Mouse (Mus musculus) kidney, adult 2 months (tissue): ENCODE data around the gene Naip2. TPM values are rescaled to one million over a fixed set of nuclear protein-coding genes. Genes with fewer than 3 reads are reported as not detected.
"Not testable (repeated sequence)": the region's sequence is repeated elsewhere in the genome, so short reads cannot be mapped to it uniquely, and the experiment has no call there.

Experiments used
- DNase-seq: peaks from one replicate; pipeline ENCODE4 v3.0.0; 2021
- H3K27ac ChIP-seq: fragments of 200-500 bp; 2 replicates; pipeline ENCODE4 v1.5.1; 2012; ENCODE audit warnings: low read depth, low read length, control low read depth, inconsistent platforms; ENCODE audit not compliant: insufficient read depth
- H3K27me3 ChIP-seq: fragments of 200-500 bp; replicated peaks from 2 replicates; pipeline ENCODE4 v1.6.1; 2012; ENCODE audit warnings: mild to moderate bottlenecking, moderate library complexity, low read length, inconsistent platforms; ENCODE audit not compliant: control insufficient read depth, insufficient read depth
- H3K36me3 ChIP-seq: fragments of 200-500 bp; 2 replicates; pipeline ENCODE4 v1.6.1; 2012; ENCODE audit warnings: mild to moderate bottlenecking, moderate library complexity, low read length, inconsistent platforms; ENCODE audit not compliant: control insufficient read depth, insufficient read depth
- H3K4me1 ChIP-seq: fragments of 200-500 bp; 2 replicates; pipeline ENCODE4 v1.6.1; 2011; ENCODE audit warnings: low read length; ENCODE audit not compliant: control insufficient read depth, insufficient read depth
- H3K4me3 ChIP-seq: fragments of 200-500 bp; 2 replicates; pipeline ENCODE4 v1.5.1; 2011; ENCODE audit warnings: mild to moderate bottlenecking, low read depth, low read length, control low read depth; ENCODE audit not compliant: insufficient read depth
- CTCF ChIP-seq: fragments of 200-500 bp; conservative IDR thresholded peaks from 2 replicates; pipeline ENCODE4 v1.5.1; 2011; ENCODE audit warnings: low read depth, mild to moderate bottlenecking, control low read depth, low read length, moderate library complexity, mixed read lengths; ENCODE audit not compliant: insufficient read depth, insufficient read length
- POLR2A ChIP-seq: fragments of 200-500 bp; IDR thresholded peaks from one replicate; pipeline ENCODE4 v1.6.1; 2011; ENCODE audit warnings: low read depth, low read length, control low read depth
- WGBS: fragments of 180-500 bp; shearing (Covaris S2); methylation state at CpG from one replicate; pipeline ENCODE4 v1.1.7; 2018; 5-methylcytosine and 5-hydroxymethylcytosine counted together
- polyA plus RNA-seq: library from polyadenylated mRNA; depleted of rRNA; stranded (reverse); fragments of >200 nt; gene quantifications from 2 replicates; pipeline ENCODE4 v1.2.3, GENCODE M21; 2012; rRNA removed

Naip2 gene
- polyA plus RNA-seq: 1.0 TPM in 2 replicates

- H3K36me3 ChIP-seq, H3K27ac ChIP-seq, H3K4me1 ChIP-seq, H3K27me3 ChIP-seq: not testable (repeated sequence)
- peak; percentile 5 for DNase-seq
- peak within 1 kb of the TSS; percentile 32 for H3K4me3 ChIP-seq
- WGBS: 59% methylated on average over 3 of the region's 3 CpGs
Measured at GRCm38 (mm10) chr13:100201659-100202333, at the start of gene Naip2. TSS of gene Naip2 (minus strand) at chr13:100202092.

- DNase-seq, H3K4me3 ChIP-seq, H3K36me3 ChIP-seq, H3K27me3 ChIP-seq, H3K4me1 ChIP-seq, H3K27ac ChIP-seq: not testable (repeated sequence)
- WGBS: 75% methylated on average over 5 of the region's 5 CpGs
Measured at GRCm38 (mm10) chr13:100246896-100247519, 45.1 kb upstream of the Naip2 start.

GRCm38 (mm10) chr13:100246223-100246622, 44.3 kb upstream of the Naip2 start, which contains the start of gene Naip5:
TSS of gene Naip5 (minus strand) at chr13:100246323.
- not testable (repeated sequence) for H3K27ac ChIP-seq, H3K27me3 ChIP-seq, H3K4me1 ChIP-seq, DNase-seq, H3K4me3 ChIP-seq, H3K36me3 ChIP-seq
- WGBS: 76% methylated on average over 4 of the region's 4 CpGs

- TF ChIP-seq CTCF (no peak), POLR2A (no peak)
- no peaks in the 10 kb centered on the region for H3K4me1 ChIP-seq
- DNase-seq: no peak
- no peak overlapping the region for H3K4me3 ChIP-seq
- H3K36me3 ChIP-seq: no peaks in the 10 kb centered on the region
- no peaks in the 10 kb centered on the region for H3K27me3 ChIP-seq
- H3K27ac ChIP-seq: no peak overlapping the region
Measured at GRCm38 (mm10) chr13:100243702-100244101, 41.8 kb upstream of the Naip2 start.

- H3K4me3 ChIP-seq, H3K27ac ChIP-seq, H3K4me1 ChIP-seq, H3K27me3 ChIP-seq, H3K36me3 ChIP-seq, DNase-seq: not testable (repeated sequence)
- WGBS: 79% methylated on average over 1 of the region's 1 CpGs
Measured at GRCm38 (mm10) chr13:100213683-100214082, 11.8 kb upstream of the Naip2 start.

- peak; percentile 41 for DNase-seq
- WGBS: 24% methylated on average over 8 of the region's 8 CpGs
Measured at GRCm38 (mm10) chr13:100210540-100210939, 8.6 kb upstream of the Naip2 start.

GRCm38 (mm10) chr13:100203319-100203718, 1.4 kb upstream of the Naip2 start:
- no peaks in the 10 kb centered on the region for H3K27me3 ChIP-seq
- no peak overlapping the region for H3K4me3 ChIP-seq
- 89% methylated on average over 1 of the region's 1 CpGs for WGBS
- no peak for DNase-seq
- H3K36me3 ChIP-seq: no peaks in the 10 kb centered on the region
- TF ChIP-seq POLR2A: no peak
- TF ChIP-seq CTCF: no peak
- no peak overlapping the region for H3K27ac ChIP-seq
- no peaks in the 10 kb centered on the region for H3K4me1 ChIP-seq

More at GRCm38 (mm10) chr13:100210540-100210939, 8.6 kb upstream of the Naip2 start:
- TF ChIP-seq POLR2A (no peak), CTCF (no peak)
- H3K4me3 ChIP-seq: no peak overlapping the region
- H3K27ac ChIP-seq: no peak overlapping the region
- H3K27me3 ChIP-seq: no peaks in the 10 kb centered on the region
- no peaks in the 10 kb centered on the region for H3K4me1 ChIP-seq
- no peaks in the 10 kb centered on the region for H3K36me3 ChIP-seq

GRCm38 (mm10) chr13:100200778-100201177, 1.1 kb downstream of the Naip2 start:
- no peak for TF ChIP-seq POLR2A
- TF ChIP-seq CTCF: no peak
- H3K27ac ChIP-seq: no peak overlapping the region
- H3K4me1 ChIP-seq: no peaks in the 10 kb centered on the region; the same call in 1 of the 2 replicates
- H3K27me3 ChIP-seq: no peaks in the 10 kb centered on the region
- no peaks in the 10 kb centered on the region for H3K36me3 ChIP-seq
- no peak overlapping the region for H3K4me3 ChIP-seq
- DNase-seq: no peak
